Mouse (Mus musculus): ENCODE data around the gene BC028528. TPM values are rescaled to one million over a fixed set of nuclear protein-coding genes. Genes with fewer than 3 reads are reported as not detected.
"Not testable (repeated sequence)": the region's sequence is repeated elsewhere in the genome, so short reads cannot be mapped to it uniquely, and the experiment has no call there.

The BC028528 gene
- total and polyA plus RNA-seq, 3 experiments, result 3.9 to 7.5 TPM; not detected in 1

DNA sequence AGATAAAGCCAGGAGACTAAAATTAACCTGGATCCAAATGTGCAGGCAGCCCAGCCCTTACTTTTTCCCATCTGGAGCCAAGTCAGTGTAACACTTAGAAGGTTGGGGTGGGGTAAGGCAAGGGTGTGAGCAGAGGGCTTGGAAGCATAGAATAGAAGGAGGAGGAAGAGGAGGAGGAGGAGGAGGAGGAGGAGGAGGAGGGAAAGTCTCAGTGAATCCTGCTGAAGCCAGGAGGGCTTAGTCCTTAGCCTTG, 10.5 kb upstream of the BC028528 start:
- no peak for DNase-seq (ENCODE audit: low spot score)
- Histone ChIP-seq H3K9me3 (replicated peaks) (no peaks in the 10 kb centered on the region), H3K36me3 (replicated peaks) (peaks cover 20% of the 10 kb centered on the region), H3K27me3 (ENCODE audit: insufficient read depth, low read length) (peaks cover 55% of the 10 kb centered on the region), H3K4me1 (ENCODE audit: insufficient read depth, low read depth, low read length) (peaks cover 38% of the 10 kb centered on the region), H3K4me3 (ENCODE audit: low read depth, low read length) (no peak overlapping the region)
- ATAC-seq (ENCODE audit: extremely low read depth, insufficient number of reproducible peaks, low FRiP score, poor library complexity, severe bottlenecking), result no peak
- TF ChIP-seq CTCF (IDR thresholded peaks at IDR 0.05; ENCODE audit: low read depth, low read length) (no peak), GATA1 (IDR thresholded peaks at IDR 0.05; ENCODE audit: borderline replicate concordance, low read length) (no peak), TAL1 (conservative IDR thresholded peaks at IDR 0.05; ENCODE audit: low read depth, low read length) (no peak), GATA2 (IDR thresholded peaks at IDR 0.05; ENCODE audit: borderline replicate concordance, low read depth, low read length) (no peak), POLR2AphosphoS5 (IDR thresholded peaks at IDR 0.05; ENCODE audit: insufficient replicate concordance, low read depth, low read length) (no peak)

DNA sequence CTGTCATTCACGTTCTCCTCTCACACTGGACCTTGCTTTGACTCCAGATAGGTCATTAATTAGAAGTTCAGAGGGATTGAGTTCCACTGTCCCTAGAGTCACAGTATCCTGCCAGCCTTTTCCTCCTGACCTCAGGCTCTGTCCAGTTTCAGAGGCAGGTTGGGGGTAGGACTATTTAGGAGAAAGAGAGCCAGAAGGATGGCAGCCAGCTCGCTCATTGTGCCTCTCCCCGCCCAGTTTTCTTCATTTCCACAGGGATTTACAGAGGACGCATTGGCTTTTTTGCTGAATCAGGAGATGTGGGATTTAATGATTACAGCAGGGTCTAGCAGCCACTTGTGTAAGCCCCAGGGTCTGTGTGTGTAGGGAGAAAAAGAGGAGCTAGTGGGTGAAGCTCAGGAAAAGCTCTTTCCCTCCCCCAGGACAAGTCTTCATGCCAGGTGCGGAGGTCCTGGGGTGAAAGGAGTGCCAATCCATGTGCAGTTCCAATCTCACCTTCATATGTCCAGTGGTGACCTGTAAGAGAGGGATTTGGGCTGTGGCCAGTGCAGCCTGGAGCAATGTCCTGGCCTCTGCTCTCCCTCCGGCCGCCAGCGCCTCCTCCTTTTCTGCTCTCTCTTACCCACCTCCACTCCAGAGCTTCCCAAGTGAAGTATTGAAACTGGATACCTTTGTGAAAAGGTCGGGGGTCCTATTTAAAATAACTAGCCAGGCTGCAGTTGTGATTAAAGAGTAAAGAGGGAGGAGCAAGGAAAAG, 10.0 kb upstream of the BC028528 start:
- Histone ChIP-seq H3K27me3 (ENCODE audit: insufficient read depth, low read length) (peaks cover 55% of the 10 kb centered on the region), H3K4me1 (ENCODE audit: insufficient read depth, low read depth, low read length) (peaks cover 32% of the 10 kb centered on the region), H3K9me3 (replicated peaks) (no peaks in the 10 kb centered on the region), H3K4me3 (ENCODE audit: low read depth, low read length) (no peak overlapping the region), H3K36me3 (replicated peaks) (peaks cover 20% of the 10 kb centered on the region)
- DNase-seq (ENCODE audit: low spot score) (no peak), ATAC-seq (ENCODE audit: extremely low read depth, insufficient number of reproducible peaks, low FRiP score, poor library complexity, severe bottlenecking) (no peak)
- no peak for TF ChIP-seq TAL1 (conservative IDR thresholded peaks at IDR 0.05; ENCODE audit: low read depth, low read length)
- no peak for TF ChIP-seq GATA1 (IDR thresholded peaks at IDR 0.05; ENCODE audit: borderline replicate concordance, low read length)
- no peak for TF ChIP-seq GATA2 (IDR thresholded peaks at IDR 0.05; ENCODE audit: borderline replicate concordance, low read depth, low read length)
- TF ChIP-seq CTCF (IDR thresholded peaks at IDR 0.05; ENCODE audit: low read depth, low read length), result no peak
- TF ChIP-seq POLR2AphosphoS5 (IDR thresholded peaks at IDR 0.05; ENCODE audit: insufficient replicate concordance, low read depth, low read length), result no peak

DNA sequence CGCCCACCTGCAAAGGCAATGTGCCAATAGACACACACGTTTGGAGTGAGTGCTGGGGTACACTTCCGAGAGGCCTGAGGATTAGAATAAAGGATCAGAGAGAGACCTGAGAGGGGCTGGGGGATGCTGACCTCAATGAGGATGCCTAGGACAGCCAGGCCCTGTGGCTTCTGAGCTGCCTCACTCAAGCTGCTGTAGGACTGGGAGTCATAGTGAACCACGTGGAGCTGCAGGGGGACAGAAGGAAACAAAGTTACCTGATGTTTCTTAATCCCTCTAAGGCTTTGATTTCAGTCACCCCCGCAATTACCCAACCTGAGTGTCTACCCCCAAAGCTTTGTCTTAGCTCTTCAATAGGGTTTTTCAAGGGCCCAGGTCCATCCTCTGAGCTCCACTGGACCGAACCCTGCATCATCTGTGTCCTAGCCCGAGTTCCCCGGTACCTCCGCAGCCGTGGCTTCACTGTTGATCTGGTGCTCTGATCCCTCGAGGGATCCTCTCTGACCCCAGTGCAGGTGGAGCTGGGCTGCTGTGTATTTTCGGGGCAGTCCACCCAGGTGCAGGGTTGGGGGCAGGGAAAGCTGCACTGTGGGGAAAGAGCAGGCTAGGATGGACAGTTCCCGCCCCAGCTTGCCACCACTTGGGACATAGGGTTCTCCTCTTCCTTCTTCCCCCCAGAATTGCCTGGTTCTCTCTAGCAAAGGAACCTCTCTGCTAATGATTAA, 8.2 kb upstream of the BC028528 start:
- Histone ChIP-seq H3K4me3 (ENCODE audit: low read depth, low read length) (no peak overlapping the region), H3K27me3 (ENCODE audit: insufficient read depth, low read length) (peaks cover 46% of the 10 kb centered on the region), H3K4me1 (ENCODE audit: insufficient read depth, low read depth, low read length) (peaks cover 26% of the 10 kb centered on the region), H3K9me3 (replicated peaks) (no peaks in the 10 kb centered on the region), H3K36me3 (replicated peaks) (peaks cover 31% of the 10 kb centered on the region)
- ATAC-seq (ENCODE audit: extremely low read depth, insufficient number of reproducible peaks, low FRiP score, poor library complexity, severe bottlenecking), result no peak
- TF ChIP-seq GATA2 (IDR thresholded peaks at IDR 0.05; ENCODE audit: borderline replicate concordance, low read depth, low read length), result no peak
- TF ChIP-seq TAL1 (conservative IDR thresholded peaks at IDR 0.05; ENCODE audit: low read depth, low read length), result no peak
- no peak for TF ChIP-seq POLR2AphosphoS5 (IDR thresholded peaks at IDR 0.05; ENCODE audit: insufficient replicate concordance, low read depth, low read length)
- TF ChIP-seq CTCF (IDR thresholded peaks at IDR 0.05; ENCODE audit: low read depth, low read length), result no peak
- no peak for TF ChIP-seq GATA1 (IDR thresholded peaks at IDR 0.05; ENCODE audit: borderline replicate concordance, low read length)
- no peak for DNase-seq (ENCODE audit: low spot score)

DNA sequence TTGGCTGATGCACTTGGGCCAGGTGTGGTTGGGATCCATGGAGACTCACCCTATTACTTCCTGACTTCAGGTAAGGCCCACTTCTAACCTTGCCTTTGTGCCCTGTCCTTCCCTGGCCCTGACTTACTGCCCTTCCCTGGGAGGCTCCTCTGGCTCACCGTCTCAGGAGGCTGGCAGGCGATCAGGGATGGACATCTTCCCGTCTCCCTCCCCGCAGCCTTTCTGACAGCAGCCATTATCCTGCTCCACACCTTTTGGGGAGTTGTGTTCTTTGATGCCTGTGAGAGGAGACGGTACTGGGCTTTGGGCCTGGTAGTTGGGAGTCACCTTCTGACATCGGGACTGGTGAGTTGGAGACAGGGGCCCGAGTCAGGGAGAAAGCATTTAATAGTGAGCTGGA, 3.7 kb upstream of the BC028528 start:
- DNase-seq (ENCODE audit: low spot score); ATAC-seq (ENCODE audit: extremely low read depth, insufficient number of reproducible peaks, low FRiP score, poor library complexity, severe bottlenecking); H3K9me3 ChIP-seq (replicated peaks); H3K27me3 ChIP-seq (ENCODE audit: insufficient read depth, low read length): not testable (repeated sequence)
- H3K4me3 ChIP-seq (ENCODE audit: low read depth, low read length), result peak overlapping the region; percentile 41; the same call in 1 of the 2 replicates
- peaks cover 32% of the 10 kb centered on the region for H3K36me3 ChIP-seq (replicated peaks)
- peaks cover 41% of the 10 kb centered on the region for H3K4me1 ChIP-seq (ENCODE audit: insufficient read depth, low read depth, low read length)

DNA sequence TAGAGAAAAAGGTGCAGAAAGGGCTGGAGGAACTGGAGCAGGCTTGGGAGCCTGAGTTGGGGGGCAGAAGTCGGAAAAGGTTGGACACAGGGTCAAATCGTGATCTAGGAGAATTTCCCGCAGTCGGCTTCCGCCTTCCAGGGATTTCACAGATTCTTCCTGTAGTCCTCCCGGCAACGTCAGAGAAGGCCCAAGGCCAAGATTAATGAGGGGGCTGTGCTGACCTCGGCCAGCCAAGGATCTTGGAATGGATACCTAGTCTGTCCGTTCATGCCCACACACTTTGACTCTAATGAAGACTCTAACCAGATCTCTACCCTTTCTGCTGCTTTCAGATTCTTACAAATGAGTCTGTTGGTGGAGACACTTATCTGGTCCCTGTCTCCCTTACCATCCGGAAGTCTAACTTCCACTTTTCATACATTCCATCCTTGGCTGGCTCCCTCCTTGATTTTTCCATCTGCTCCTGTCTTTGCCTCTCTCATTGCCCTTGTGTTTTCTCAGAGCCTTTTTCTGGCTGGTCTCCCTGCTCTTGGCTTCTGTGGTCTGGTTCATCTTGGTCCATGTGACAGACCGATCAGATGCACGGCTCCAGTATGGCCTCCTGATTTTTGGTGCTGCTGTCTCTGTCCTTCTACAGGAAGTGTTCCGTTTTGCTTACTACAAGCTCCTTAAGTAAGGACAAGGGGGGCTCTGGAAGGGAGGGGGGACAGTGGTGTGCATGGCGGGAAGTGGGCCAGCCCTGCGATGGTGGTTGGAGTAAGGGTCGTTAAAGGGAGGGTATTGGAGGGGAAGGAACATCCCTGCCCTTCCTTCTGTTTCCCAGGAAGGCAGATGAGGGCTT, 2.7 kb upstream of the BC028528 start:
- TF ChIP-seq CTCF (IDR thresholded peaks at IDR 0.05; ENCODE audit: low read depth, low read length) (no peak), GATA1 (IDR thresholded peaks at IDR 0.05; ENCODE audit: borderline replicate concordance, low read length) (no peak), POLR2AphosphoS5 (IDR thresholded peaks at IDR 0.05; ENCODE audit: insufficient replicate concordance, low read depth, low read length) (no peak), TAL1 (conservative IDR thresholded peaks at IDR 0.05; ENCODE audit: low read depth, low read length) (no peak), GATA2 (IDR thresholded peaks at IDR 0.05; ENCODE audit: borderline replicate concordance, low read depth, low read length) (no peak)
- no peak for ATAC-seq (ENCODE audit: extremely low read depth, insufficient number of reproducible peaks, low FRiP score, poor library complexity, severe bottlenecking)

DNA sequence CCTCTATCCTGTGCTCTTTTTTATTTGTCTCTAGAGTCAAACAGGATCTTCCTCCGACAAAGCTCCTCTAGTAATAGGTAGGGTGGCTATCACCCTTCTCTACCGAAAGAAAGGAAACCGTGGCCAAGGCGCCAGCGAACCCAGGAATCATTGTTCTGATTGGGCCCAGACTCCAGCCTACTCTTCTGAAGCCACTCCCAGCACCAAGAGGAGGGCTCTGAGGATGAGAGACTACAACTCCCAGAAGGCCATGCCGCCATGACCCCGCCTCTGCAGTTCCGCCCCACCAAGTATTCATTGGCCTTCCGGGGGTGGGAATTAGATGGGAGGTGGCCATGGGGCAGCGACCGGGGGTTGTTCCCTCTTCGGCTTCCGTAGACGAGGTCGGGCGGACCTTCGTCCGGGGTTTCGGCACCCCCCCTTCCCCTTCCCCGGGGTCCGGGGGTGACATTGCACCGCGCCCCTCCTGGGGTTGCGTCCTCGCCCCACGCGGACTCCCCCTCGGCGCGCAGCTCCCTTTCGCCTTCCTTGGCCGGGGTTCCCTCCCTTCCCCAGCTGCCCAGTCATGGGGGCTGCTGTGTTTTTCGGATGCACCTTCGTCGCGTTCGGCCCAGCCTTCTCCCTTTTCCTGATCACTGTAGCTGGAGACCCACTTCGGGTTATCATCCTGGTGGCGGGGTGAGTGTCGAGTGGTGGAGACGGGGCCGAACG, 2.0 kb upstream of the BC028528 start, which contains the start of gene Aph1a:
Aph1a (plus strand) TSS at position 364 of the 711 bp plus-strand sequence.
- Histone ChIP-seq H3K36me3 (replicated peaks) (peaks cover 30% of the 10 kb centered on the region), H3K4me1 (ENCODE audit: insufficient read depth, low read depth, low read length) (peaks cover 40% of the 10 kb centered on the region), H3K4me3 (ENCODE audit: low read depth, low read length) (peak within 1 kb of the TSS; percentile 77)
- peak; percentile 99 for DNase-seq (ENCODE audit: low spot score)
- H3K9me3 ChIP-seq (replicated peaks); H3K27me3 ChIP-seq (ENCODE audit: insufficient read depth, low read length): not testable (repeated sequence)
- peak; percentile 99 for ATAC-seq (ENCODE audit: extremely low read depth, insufficient number of reproducible peaks, low FRiP score, poor library complexity, severe bottlenecking)

More for the DNA sequence above, 2.7 kb upstream of the BC028528 start:
- H3K4me3 ChIP-seq (ENCODE audit: low read depth, low read length), result peak overlapping the region; percentile 77
- peaks cover 41% of the 10 kb centered on the region for H3K4me1 ChIP-seq (ENCODE audit: insufficient read depth, low read depth, low read length)
- no peaks in the 10 kb centered on the region for H3K27me3 ChIP-seq (ENCODE audit: insufficient read depth, low read length)
- peaks cover 35% of the 10 kb centered on the region for H3K36me3 ChIP-seq (replicated peaks)
- no peak for DNase-seq (ENCODE audit: low spot score)
- H3K9me3 ChIP-seq (replicated peaks), result no peaks in the 10 kb centered on the region
